16 mouse cellular contexts compared by ENCODE assay signal in genomic region chr2:6178901-6179748, GRCm38 (mm10). TPM values are rescaled to one million over a fixed set of nuclear protein-coding genes. Genes with fewer than 3 reads are reported as not detected.
DNase-seq lines count a peak whose midpoint lies in the region; ATAC-seq and TF ChIP-seq lines count a peak whose summit lies in the region.
"Had no signal": no experiment of that assay in that cellular context is flagged by ENCODE, and none has a peak within 500 bp of the region (broad histone marks: within the 10 kb centered on the region; RNA-seq: fewer than 3 reads in every experiment).

No protein-coding gene starts in this region.

- TF ChIP-seq CTCF in hindbrain, postnatal 0 days (IDR thresholded peaks at IDR 0.05; ENCODE audit: low read depth), result no peak

- no peak overlapping the region for H3K4me3 ChIP-seq in hindbrain, embryonic 12.5 days
- no peak overlapping the region for H3K4me3 ChIP-seq in hindbrain, postnatal 0 days (ENCODE audit: low read length)
- H3K4me3 ChIP-seq in limb, embryonic 11.5 days (ENCODE audit: low read depth, low read length), result no peak overlapping the region
- H3K4me3 ChIP-seq in neural tube, embryonic 13.5 days, result no peak overlapping the region
- H3K4me3 ChIP-seq in midbrain, embryonic 16.5 days (ENCODE audit: low read depth, low read length), result no peak overlapping the region
- H3K4me3 ChIP-seq: forebrain, embryonic 13.5 days; heart, embryonic 10.5 days; left cerebral cortex, adult 2 months; lung, embryonic 15.5 days; megakaryocyte, embryonic 14.5 days had no signal

- no peaks in the 10 kb centered on the region for H3K36me3 ChIP-seq in hindbrain, embryonic 12.5 days
- H3K36me3 ChIP-seq in hindbrain, postnatal 0 days (ENCODE audit: insufficient read depth, low read length), result no peaks in the 10 kb centered on the region
- H3K36me3 ChIP-seq in limb, embryonic 11.5 days (ENCODE audit: control insufficient read depth, insufficient read depth, low read length), result no peaks in the 10 kb centered on the region
- H3K36me3 ChIP-seq in neural tube, embryonic 13.5 days, result no peaks in the 10 kb centered on the region
- no peaks in the 10 kb centered on the region for H3K36me3 ChIP-seq in midbrain, embryonic 16.5 days (ENCODE audit: control insufficient read depth, insufficient read depth, low read length)
- H3K36me3 ChIP-seq: heart, embryonic 10.5 days; lung, embryonic 15.5 days had no signal

- peak overlapping the region; percentile 70; the same call in 1 of the 2 replicates for H3K27ac ChIP-seq in hindbrain, embryonic 12.5 days
- no peak overlapping the region for H3K27ac ChIP-seq in hindbrain, postnatal 0 days
- H3K27ac ChIP-seq in limb, embryonic 11.5 days (replicated peaks; ENCODE audit: low read depth, low read length), result no peak overlapping the region
- H3K27ac ChIP-seq in neural tube, embryonic 13.5 days (replicated peaks), result no peak overlapping the region; the same call in 1 of the 2 replicates
- no peak overlapping the region for H3K27ac ChIP-seq in midbrain, embryonic 16.5 days (ENCODE audit: low read length)
- H3K27ac ChIP-seq: forebrain, embryonic 13.5 days; heart, embryonic 10.5 days; left cerebral cortex, adult 2 months; lung, embryonic 15.5 days had no signal

- peak; percentile 76 for ATAC-seq in hindbrain, embryonic 12.5 days (ENCODE audit: low FRiP score)
- no peak for ATAC-seq in hindbrain, postnatal 0 days
- ATAC-seq in limb, embryonic 11.5 days (ENCODE audit: insufficient number of reproducible peaks, low FRiP score, low TSS enrichment, low read depth), result peak; percentile 51
- ATAC-seq in neural tube, embryonic 13.5 days (ENCODE audit: low read depth), result peak; percentile 64; the same call in 1 of the 2 replicates
- no peak for ATAC-seq in midbrain, embryonic 16.5 days
- ATAC-seq: forebrain, embryonic 13.5 days had no signal

- WGBS in hindbrain, embryonic 12.5 days, result 76% methylated on average over 16 of the region's 16 CpGs
- WGBS in hindbrain, postnatal 0 days, result 78% methylated on average over 16 of the region's 16 CpGs
- WGBS in limb, embryonic 11.5 days, result 31% methylated on average over 16 of the region's 16 CpGs
- WGBS in neural tube, embryonic 13.5 days, result 60% methylated on average over 16 of the region's 16 CpGs
- WGBS in midbrain, embryonic 16.5 days, result 84% methylated on average over 16 of the region's 16 CpGs

- H3K9me3 ChIP-seq in hindbrain, embryonic 12.5 days (replicated peaks), result no peaks in the 10 kb centered on the region
- no peaks in the 10 kb centered on the region for H3K9me3 ChIP-seq in hindbrain, postnatal 0 days (ENCODE audit: low read length)
- no peaks in the 10 kb centered on the region for H3K9me3 ChIP-seq in limb, embryonic 11.5 days (ENCODE audit: control insufficient read depth, low read length)
- H3K9me3 ChIP-seq in neural tube, embryonic 13.5 days, result no peaks in the 10 kb centered on the region
- no peaks in the 10 kb centered on the region for H3K9me3 ChIP-seq in midbrain, embryonic 16.5 days (replicated peaks; ENCODE audit: control insufficient read depth, low read length, poor library complexity, severe bottlenecking)
- H3K9me3 ChIP-seq: forebrain, embryonic 13.5 days; heart, embryonic 10.5 days; lung, embryonic 15.5 days had no signal

- no peak overlapping the region for H3K4me2 ChIP-seq in hindbrain, embryonic 12.5 days (replicated peaks)
- no peak overlapping the region for H3K4me2 ChIP-seq in hindbrain, postnatal 0 days (ENCODE audit: low read depth, low read length)
- no peak overlapping the region for H3K4me2 ChIP-seq in limb, embryonic 11.5 days (ENCODE audit: low read depth, severe bottlenecking)
- no peak overlapping the region for H3K4me2 ChIP-seq in neural tube, embryonic 13.5 days
- no peak overlapping the region for H3K4me2 ChIP-seq in midbrain, embryonic 16.5 days (ENCODE audit: low read length)
- H3K4me2 ChIP-seq: forebrain, embryonic 13.5 days; lung, embryonic 15.5 days had no signal

- no peaks in the 10 kb centered on the region for H3K27me3 ChIP-seq in hindbrain, embryonic 12.5 days
- no peaks in the 10 kb centered on the region for H3K27me3 ChIP-seq in hindbrain, postnatal 0 days (ENCODE audit: insufficient read depth, low read length)
- H3K27me3 ChIP-seq in limb, embryonic 11.5 days (ENCODE audit: control insufficient read depth, insufficient read depth, low read length), result no peaks in the 10 kb centered on the region
- H3K27me3 ChIP-seq in neural tube, embryonic 13.5 days, result no peaks in the 10 kb centered on the region
- no peaks in the 10 kb centered on the region for H3K27me3 ChIP-seq in midbrain, embryonic 16.5 days (ENCODE audit: control insufficient read depth, insufficient read depth, low read depth, low read length)
- H3K27me3 ChIP-seq: forebrain, embryonic 13.5 days; lung, embryonic 15.5 days had no signal

- no peaks in the 10 kb centered on the region for H3K4me1 ChIP-seq in hindbrain, embryonic 12.5 days
- no peaks in the 10 kb centered on the region for H3K4me1 ChIP-seq in hindbrain, postnatal 0 days (ENCODE audit: insufficient read depth, low read length)
- H3K4me1 ChIP-seq in limb, embryonic 11.5 days (ENCODE audit: control insufficient read depth, insufficient read depth, low read length), result peaks cover 11% of the 10 kb centered on the region; the same call in 1 of the 2 replicates
- H3K4me1 ChIP-seq in neural tube, embryonic 13.5 days (replicated peaks), result peaks cover 10% of the 10 kb centered on the region
- H3K4me1 ChIP-seq in midbrain, embryonic 16.5 days (ENCODE audit: control insufficient read depth, insufficient read depth, low read length), result no peaks in the 10 kb centered on the region
- H3K4me1 ChIP-seq: forebrain, embryonic 13.5 days; heart, embryonic 10.5 days; lung, embryonic 15.5 days had no signal

- H3K9ac ChIP-seq in hindbrain, embryonic 12.5 days, result no peak overlapping the region
- H3K9ac ChIP-seq in hindbrain, postnatal 0 days (replicated peaks; ENCODE audit: low read length), result no peak overlapping the region
- H3K9ac ChIP-seq in limb, embryonic 11.5 days (ENCODE audit: low read length), result no peak overlapping the region
- H3K9ac ChIP-seq in neural tube, embryonic 13.5 days, result no peak overlapping the region
- no peak overlapping the region for H3K9ac ChIP-seq in midbrain, embryonic 16.5 days (ENCODE audit: low read depth, low read length)
- H3K9ac ChIP-seq: forebrain, embryonic 13.5 days; lung, embryonic 15.5 days had no signal

- DNase-seq in hindbrain, postnatal 0 days (ENCODE audit: low spot score), result no peak
- DNase-seq in embryo, embryonic 9.5 days (ENCODE audit: extremely low spot score), result peak; percentile 22
- peak; percentile 62 for DNase-seq in limb, embryonic 11.5 days (ENCODE audit: low spot score)
- DNase-seq in left cerebral cortex, adult 8-10 months (ENCODE audit: low spot score in 2 of 2), result no peak
- DNase-seq in layer of hippocampus, postnatal 10 days (ENCODE audit: low spot score in 2 of 2), result no peak
- DNase-seq: kidney, adult 2 months; right cerebral cortex, postnatal 25 days; thymus, postnatal 4 days had no signal

RNA-seq across cellular contexts. Expression of gene Echdc3, which starts 33.7 kb away (rescaled TPM):
- 2.8 and 3.0 TPM in 2 replicates for polyA plus RNA-seq in hindbrain, embryonic 12.5 days (2016; fragmentation: Nextera tagmentation; extraction: Ambion mirVana)
- total RNA-seq in hindbrain, postnatal 0 days (2014; rRNA removed), result 1.5 and 1.6 TPM in 2 replicates
- polyA plus RNA-seq in hindbrain, postnatal 0 days (2015; fragmentation: Nextera tagmentation; extraction: Ambion mirVana), result 1.5 and 1.7 TPM in 2 replicates
- 2.7 and 4.5 TPM in 2 replicates for polyA plus RNA-seq in limb, embryonic 11.5 days (2014; fragmentation: Nextera tagmentation; extraction: Ambion mirVana)
- 1.3 and 1.9 TPM in 2 replicates for polyA plus RNA-seq in neural tube, embryonic 13.5 days (2015; fragmentation: Nextera tagmentation; extraction: Ambion mirVana)
- total RNA-seq in left cerebral cortex, adult 8-10 months (2022), result 1 to 10 TPM in 2 of 4 experiments, under 1 TPM in 2; 0.71 to 1.2 (median 0.96) TPM
- polyA plus RNA-seq in midbrain, embryonic 16.5 days (2015; fragmentation: Nextera tagmentation; extraction: Ambion mirVana), result 1.1 and 1.5 TPM in 2 replicates
- total RNA-seq in layer of hippocampus, postnatal 10 days (2021), result 1 to 10 TPM in 1 of 2 experiments, under 1 TPM in 1; 0.87 to 1.4 TPM

RNA-seq across cellular contexts. Expression of gene Proser2, which starts 49.1 kb away (rescaled TPM):
- 6.4 and 6.6 TPM in 2 replicates for polyA plus RNA-seq in hindbrain, embryonic 12.5 days (2016; fragmentation: Nextera tagmentation; extraction: Ambion mirVana)
- 8.9 and 9.8 TPM in 2 replicates for total RNA-seq in hindbrain, postnatal 0 days (2014; rRNA removed)
- 8.0 and 10.2 TPM in 2 replicates for polyA plus RNA-seq in hindbrain, postnatal 0 days (2015; fragmentation: Nextera tagmentation; extraction: Ambion mirVana)
- 3.8 and 4.8 TPM in 2 replicates for polyA plus RNA-seq in limb, embryonic 11.5 days (2014; fragmentation: Nextera tagmentation; extraction: Ambion mirVana)
- 4.7 and 5.6 TPM in 2 replicates for polyA plus RNA-seq in neural tube, embryonic 13.5 days (2015; fragmentation: Nextera tagmentation; extraction: Ambion mirVana)
- 1 to 10 TPM; 2.1 to 3.7 (median 2.4) TPM for total RNA-seq in left cerebral cortex, adult 8-10 months (2022)
- polyA plus RNA-seq in midbrain, embryonic 16.5 days (2015; fragmentation: Nextera tagmentation; extraction: Ambion mirVana), result 5.4 and 7.2 TPM in 2 replicates
- 1 to 10 TPM; 2.2 to 3.2 TPM for total RNA-seq in layer of hippocampus, postnatal 10 days (2021)

Comparison
In these comparisons a context has a peak if more than half of its experiments do, and no peak if none do; other contexts are left out.
1. ATAC-seq: peak in hindbrain, embryonic 12.5 days (single experiment), limb, embryonic 11.5 days (single experiment) and neural tube, embryonic 13.5 days (single experiment); none in hindbrain, postnatal 0 days (single experiment) and midbrain, embryonic 16.5 days (single experiment).
2. DNase-seq: peak in embryo, embryonic 9.5 days (single experiment) and limb, embryonic 11.5 days (single experiment); none in hindbrain, postnatal 0 days (single experiment), left cerebral cortex, adult 8-10 months (0 of 2) and layer of hippocampus, postnatal 10 days (0 of 2).